Mouse (Mus musculus): ENCODE measurements around the gene Macc1. TPM values are rescaled to one million over a fixed set of nuclear protein-coding genes. Genes with fewer than 3 reads are reported as not detected.
"Not testable (repeated sequence)": the region's sequence is repeated elsewhere in the genome, so short reads cannot be mapped to it uniquely, and the experiment has no call there.

The Macc1 gene
- total and polyA plus RNA-seq, 2 experiments from 2014 or later: 0.04 to 0.05 TPM

- WGBS: 93% methylated on average over 5 of the region's 6 CpGs
- Histone ChIP-seq H3K27ac (no peak overlapping the region), H3K4me1 (ENCODE audit: insufficient read depth, low read length) (no peaks in the 10 kb centered on the region), H3K4me3 (ENCODE audit: low read length) (no peak overlapping the region), H3K9ac (replicated peaks; ENCODE audit: low read length) (no peak overlapping the region), H3K27me3 (ENCODE audit: insufficient read depth, low read length) (no peaks in the 10 kb centered on the region), H3K4me2 (ENCODE audit: low read depth, low read length) (no peak overlapping the region), H3K9me3 (ENCODE audit: low read length) (no peaks in the 10 kb centered on the region), H3K36me3 (ENCODE audit: insufficient read depth, low read length) (no peaks in the 10 kb centered on the region)
- no peak for TF ChIP-seq CTCF (IDR thresholded peaks at IDR 0.05; ENCODE audit: low read depth)
- ATAC-seq (no peak), DNase-seq (ENCODE audit: low spot score) (no peak)
Measured at GRCm38 (mm10) chr12:119291618-119292017, 22.5 kb upstream of the Macc1 start.

GRCm38 (mm10) chr12:119303618-119304017, 10.5 kb upstream of the Macc1 start:
- H3K9me3 ChIP-seq (ENCODE audit: low read length): no peaks in the 10 kb centered on the region
- no peak overlapping the region for H3K9ac ChIP-seq (replicated peaks; ENCODE audit: low read length)
- no peak overlapping the region for H3K4me2 ChIP-seq (ENCODE audit: low read depth, low read length)
- H3K36me3 ChIP-seq (ENCODE audit: insufficient read depth, low read length): no peaks in the 10 kb centered on the region
- DNase-seq (ENCODE audit: low spot score) (no peak), ATAC-seq (no peak)
- H3K4me1 ChIP-seq (ENCODE audit: insufficient read depth, low read length): no peaks in the 10 kb centered on the region
- no peak overlapping the region for H3K27ac ChIP-seq
- no peaks in the 10 kb centered on the region for H3K27me3 ChIP-seq (ENCODE audit: insufficient read depth, low read length)
- TF ChIP-seq CTCF (IDR thresholded peaks at IDR 0.05; ENCODE audit: low read depth): no peak
- no peak overlapping the region for H3K4me3 ChIP-seq (ENCODE audit: low read length)

GRCm38 (mm10) chr12:119313014-119313763, 881 bp upstream of the Macc1 start:
- ATAC-seq (no peak), DNase-seq (ENCODE audit: low spot score) (no peak)
- H3K27ac ChIP-seq: no peak overlapping the region
- no peaks in the 10 kb centered on the region for H3K36me3 ChIP-seq (ENCODE audit: insufficient read depth, low read length)
- TF ChIP-seq CTCF (IDR thresholded peaks at IDR 0.05; ENCODE audit: low read depth): no peak
- WGBS: 67% methylated on average over 3 of the region's 3 CpGs
- H3K4me2 ChIP-seq (ENCODE audit: low read depth, low read length): no peak overlapping the region
- H3K9me3 ChIP-seq (ENCODE audit: low read length): no peaks in the 10 kb centered on the region
- no peaks in the 10 kb centered on the region for H3K27me3 ChIP-seq (ENCODE audit: insufficient read depth, low read length)
- no peak overlapping the region for H3K4me3 ChIP-seq (ENCODE audit: low read length)
- no peaks in the 10 kb centered on the region for H3K4me1 ChIP-seq (ENCODE audit: insufficient read depth, low read length)
- no peak overlapping the region for H3K9ac ChIP-seq (replicated peaks; ENCODE audit: low read length)

- Histone ChIP-seq H3K4me3 (ENCODE audit: low read length) (no peak overlapping the region), H3K4me2 (ENCODE audit: low read depth, low read length) (no peak overlapping the region), H3K9me3 (ENCODE audit: low read length) (no peaks in the 10 kb centered on the region), H3K4me1 (ENCODE audit: insufficient read depth, low read length) (no peaks in the 10 kb centered on the region), H3K36me3 (ENCODE audit: insufficient read depth, low read length) (no peaks in the 10 kb centered on the region), H3K27ac (no peak overlapping the region), H3K9ac (replicated peaks; ENCODE audit: low read length) (no peak overlapping the region), H3K27me3 (ENCODE audit: insufficient read depth, low read length) (no peaks in the 10 kb centered on the region)
- no peak for TF ChIP-seq CTCF (IDR thresholded peaks at IDR 0.05; ENCODE audit: low read depth)
- WGBS: 82% methylated on average over 1 of the region's 1 CpGs
- DNase-seq (ENCODE audit: low spot score): no peak
- no peak for ATAC-seq
Measured at GRCm38 (mm10) chr12:119318799-119319198, 4.7 kb downstream of the Macc1 start.

GRCm38 (mm10) chr12:119325400-119325799, 11.3 kb downstream of the Macc1 start:
- peak; percentile 5 for DNase-seq (ENCODE audit: low spot score)
- Histone ChIP-seq H3K36me3 (ENCODE audit: insufficient read depth, low read length) (no peaks in the 10 kb centered on the region), H3K4me3 (ENCODE audit: low read length) (no peak overlapping the region), H3K4me2 (ENCODE audit: low read depth, low read length) (no peak overlapping the region), H3K27me3 (ENCODE audit: insufficient read depth, low read length) (no peaks in the 10 kb centered on the region), H3K4me1 (ENCODE audit: insufficient read depth, low read length) (no peaks in the 10 kb centered on the region), H3K9ac (replicated peaks; ENCODE audit: low read length) (no peak overlapping the region), H3K9me3 (ENCODE audit: low read length) (no peaks in the 10 kb centered on the region), H3K27ac (no peak overlapping the region)
- peak; percentile 46 for TF ChIP-seq CTCF (IDR thresholded peaks at IDR 0.05; ENCODE audit: low read depth)
- no peak for ATAC-seq

GRCm38 (mm10) chr12:119330644-119331043, 16.6 kb downstream of the Macc1 start:
- Histone ChIP-seq H3K9me3 (ENCODE audit: low read length) (no peaks in the 10 kb centered on the region), H3K27ac (no peak overlapping the region), H3K9ac (replicated peaks; ENCODE audit: low read length) (no peak overlapping the region), H3K27me3 (ENCODE audit: insufficient read depth, low read length) (no peaks in the 10 kb centered on the region), H3K4me2 (ENCODE audit: low read depth, low read length) (no peak overlapping the region), H3K4me1 (ENCODE audit: insufficient read depth, low read length) (no peaks in the 10 kb centered on the region), H3K36me3 (ENCODE audit: insufficient read depth, low read length) (no peaks in the 10 kb centered on the region), H3K4me3 (ENCODE audit: low read length) (no peak overlapping the region)
- 93% methylated on average over 4 of the region's 4 CpGs for WGBS
- TF ChIP-seq CTCF (IDR thresholded peaks at IDR 0.05; ENCODE audit: low read depth): no peak
- ATAC-seq (no peak), DNase-seq (ENCODE audit: low spot score) (no peak)

- no peaks in the 10 kb centered on the region for H3K27me3 ChIP-seq (ENCODE audit: insufficient read depth, low read length)
- no peak overlapping the region for H3K27ac ChIP-seq
- H3K4me2 ChIP-seq (ENCODE audit: low read depth, low read length): no peak overlapping the region
- no peaks in the 10 kb centered on the region for H3K4me1 ChIP-seq (ENCODE audit: insufficient read depth, low read length)
- DNase-seq (ENCODE audit: low spot score): no peak
- no peak for TF ChIP-seq CTCF (IDR thresholded peaks at IDR 0.05; ENCODE audit: low read depth)
- no peaks in the 10 kb centered on the region for H3K9me3 ChIP-seq (ENCODE audit: low read length)
- no peaks in the 10 kb centered on the region for H3K36me3 ChIP-seq (ENCODE audit: insufficient read depth, low read length)
- no peak overlapping the region for H3K4me3 ChIP-seq (ENCODE audit: low read length)
- ATAC-seq: no peak
- H3K9ac ChIP-seq (replicated peaks; ENCODE audit: low read length): no peak overlapping the region
Measured at GRCm38 (mm10) chr12:119333376-119333775, 19.3 kb downstream of the Macc1 start.

GRCm38 (mm10) chr12:119352579-119352978, 38.5 kb downstream of the Macc1 start:
- not testable (repeated sequence) for H3K27ac ChIP-seq; H3K9me3 ChIP-seq (ENCODE audit: low read length); H3K27me3 ChIP-seq (ENCODE audit: insufficient read depth, low read length); H3K9ac ChIP-seq (replicated peaks; ENCODE audit: low read length); H3K4me1 ChIP-seq (ENCODE audit: insufficient read depth, low read length); ATAC-seq; H3K36me3 ChIP-seq (ENCODE audit: insufficient read depth, low read length); H3K4me2 ChIP-seq (ENCODE audit: low read depth, low read length); H3K4me3 ChIP-seq (ENCODE audit: low read length); DNase-seq (ENCODE audit: low spot score)
- WGBS: 33% methylated on average over 16 of the region's 16 CpGs

Data from hindbrain, postnatal 0 days (tissue).